Mouse (Mus musculus) brain, embryonic 18.5 days (tissue): ENCODE measurements around the gene Rrp15.

Source experiments
- DNase-seq: peaks from one replicate; pipeline ENCODE4 v3.0.0-alpha.2; 2012; ENCODE audit warnings: low read depth, low spot score

Gene Rrp15

GRCm38 (mm10) chr1:186673166-186673565, 76.0 kb downstream of the Rrp15 start:
- DNase-seq = no peak
